Mouse (Mus musculus) G1E (cell line): Measurements from ENCODE around the gene Phc2. TPM values are rescaled to one million over a fixed set of nuclear protein-coding genes. Genes with fewer than 3 reads are reported as not detected.

ENCODE experiments used
- ATAC-seq: 2 replicates; pipeline ENCODE4 v1.8.0; 2016; ENCODE audit warnings: mild to moderate bottlenecking; ENCODE audit not compliant: insufficient number of reproducible peaks, poor library complexity, low FRiP score, severe bottlenecking; ENCODE audit errors: extremely low read depth
- DNase-seq: peaks from one replicate; pipeline ENCODE4 v3.0.0; 2012; ENCODE audit warnings: low spot score
- H3K27me3 ChIP-seq: 2 replicates; pipeline ENCODE4 v1.6.1; 2012; ENCODE audit warnings: mild to moderate bottlenecking, low read length, inconsistent platforms; ENCODE audit not compliant: insufficient read depth
- H3K36me3 ChIP-seq: replicated peaks from 2 replicates; pipeline ENCODE3; 2012; ENCODE audit warnings: mild to moderate bottlenecking, inconsistent platforms
- H3K4me1 ChIP-seq: 2 replicates; pipeline ENCODE4 v1.6.1; 2012; ENCODE audit warnings: low read depth, low read length, inconsistent platforms, mixed read lengths; ENCODE audit not compliant: insufficient read depth
- H3K4me3 ChIP-seq: 2 replicates; pipeline ENCODE4 v1.5.1; 2012; ENCODE audit warnings: low read depth, mild to moderate bottlenecking, inconsistent platforms, low read length, moderate library complexity, mixed read lengths
- H3K9me3 ChIP-seq: replicated peaks from 2 replicates; pipeline ENCODE4 v1.6.1; 2012; ENCODE audit warnings: inconsistent platforms
- CTCF ChIP-seq: IDR thresholded peaks from 2 replicates; pipeline ENCODE4 v1.5.1; 2012; ENCODE audit warnings: low read depth, low read length, inconsistent platforms, mixed read lengths
- GATA1 ChIP-seq: IDR thresholded peaks from 2 replicates; pipeline ENCODE4 v1.6.1; 2012; ENCODE audit warnings: borderline replicate concordance, low read length, inconsistent platforms, mixed read lengths
- GATA2 ChIP-seq: IDR thresholded peaks from 2 replicates; pipeline ENCODE4 v1.6.1; 2012; ENCODE audit warnings: low read depth, low read length, inconsistent platforms, borderline replicate concordance
- POLR2AphosphoS5 ChIP-seq: IDR thresholded peaks from 2 replicates; pipeline ENCODE4 v1.6.1; 2012; ENCODE audit warnings: low read depth, low read length, inconsistent platforms; ENCODE audit not compliant: insufficient replicate concordance
- TAL1 ChIP-seq: conservative IDR thresholded peaks from 2 replicates; pipeline ENCODE4 v1.6.1; 2012; ENCODE audit warnings: low read depth, low read length, inconsistent platforms, mixed read lengths
- polyA plus RNA-seq: library from polyadenylated mRNA; stranded (reverse); fragments of >175 nt; gene quantifications from 2 replicates; pipeline ENCODE4 v1.2.3, GENCODE M21; 2012
- total RNA-seq, 2 experiments: library from RNA; stranded (forward) in 1 of 2; stranded (reverse) in 1 of 2; fragments of 200-1000 nt in 1 of 2; fragments of >200 nt in 1 of 2; fragmentation: Nextera tagmentation in 1 of 2; gene quantifications; 2 replicates each; pipeline ENCODE4 v1.2.3; 2014 to 2017

The Phc2 gene
- total and polyA plus RNA-seq, 3 experiments = 16.2 to 121 (median 58.8) TPM

DNA sequence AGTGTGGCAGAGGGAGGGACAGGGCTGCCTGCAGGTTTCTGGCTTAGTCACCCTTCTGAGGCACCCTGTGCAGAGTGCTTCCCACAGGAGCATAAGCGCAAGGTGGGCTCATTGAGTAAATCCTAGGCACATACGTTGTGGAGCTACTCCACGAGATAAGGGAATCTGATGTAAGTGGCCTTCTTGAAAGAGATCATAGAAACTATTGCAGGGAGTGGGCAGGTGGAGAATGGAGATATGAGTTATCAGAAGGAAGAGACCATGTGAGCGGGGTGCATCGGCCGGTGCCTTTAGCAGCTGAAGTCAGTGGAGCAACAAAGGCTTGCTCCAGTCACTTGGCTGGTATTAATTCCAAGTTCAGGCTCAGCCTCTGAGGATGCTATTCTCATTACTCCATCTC lies 105.5 kb downstream of the Phc2 start:
- peaks cover 8% of the 10 kb centered on the region for H3K9me3 ChIP-seq
- 0 out of 2 replicates have a peak, but pooled peaks have one; percentile 22 for TF ChIP-seq TAL1
- no peak for TF ChIP-seq GATA2
- peaks cover 17% of the 10 kb centered on the region for H3K27me3 ChIP-seq
- peaks cover 13% of the 10 kb centered on the region for H3K4me1 ChIP-seq
- peak; percentile 54 for ATAC-seq
- H3K36me3 ChIP-seq = peaks cover 10% of the 10 kb centered on the region
- no peak overlapping the region for H3K4me3 ChIP-seq
- DNase-seq = no peak

DNA sequence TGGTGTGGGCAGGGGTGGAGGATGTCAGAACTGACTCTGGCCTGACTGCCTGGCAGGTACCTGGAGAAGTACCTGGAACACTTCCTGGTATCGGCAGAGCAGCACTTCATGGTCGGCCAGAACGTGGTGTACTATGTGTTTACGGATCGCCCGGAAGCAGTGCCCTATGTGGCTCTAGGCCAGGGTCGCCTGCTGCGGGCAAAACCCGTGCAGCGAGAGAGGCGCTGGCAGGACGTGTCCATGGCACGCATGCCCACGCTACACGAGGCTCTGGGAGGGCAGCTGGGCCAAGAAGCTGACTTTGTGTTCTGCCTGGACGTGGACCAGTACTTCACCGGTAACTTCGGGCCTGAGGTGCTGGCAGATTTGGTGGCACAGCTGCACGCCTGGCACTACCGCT lies 112.4 kb downstream of the Phc2 start:
- Histone ChIP-seq H3K4me3 (0 out of 2 replicates have a peak overlapping the region, but pooled peaks have one; percentile 2), H3K36me3 (no peaks in the 10 kb centered on the region), H3K9me3 (peaks cover 8% of the 10 kb centered on the region), H3K27me3 (peaks cover 8% of the 10 kb centered on the region; the same call in 1 of the 2 replicates), H3K4me1 (no peaks in the 10 kb centered on the region)
- TF ChIP-seq POLR2AphosphoS5 (no peak), GATA1 (no peak), TAL1 (no peak), GATA2 (no peak), CTCF (no peak)
- DNase-seq = no peak
- no peak for ATAC-seq

DNA sequence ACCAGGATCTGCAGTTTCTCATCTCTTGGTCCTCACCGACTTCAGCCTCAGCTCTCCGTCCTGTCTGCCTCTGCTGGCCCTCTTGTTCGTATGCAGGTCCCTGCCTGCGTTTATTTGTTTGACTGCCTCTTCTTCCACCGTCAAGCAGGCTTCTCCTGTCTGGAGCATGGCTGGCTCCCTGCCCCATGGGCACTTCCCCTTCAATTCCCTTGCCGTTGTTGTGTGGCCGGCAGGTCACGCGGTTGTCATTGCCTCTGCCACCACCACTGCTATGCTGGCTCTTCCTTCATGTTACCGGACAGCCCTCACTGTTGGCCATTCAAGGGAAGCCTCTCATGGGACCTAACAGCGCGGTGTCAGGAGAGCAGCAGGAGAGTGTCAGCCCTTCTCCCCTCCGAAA lies 113.6 kb downstream of the Phc2 start:
- Histone ChIP-seq H3K9me3 (peaks cover 4% of the 10 kb centered on the region; the same call in 1 of the 2 replicates), H3K4me1 (no peaks in the 10 kb centered on the region), H3K36me3 (peaks cover 6% of the 10 kb centered on the region), H3K27me3 (peaks cover 8% of the 10 kb centered on the region; the same call in 1 of the 2 replicates), H3K4me3 (no peak overlapping the region)
- DNase-seq (no peak), ATAC-seq (no peak)
- no peak for TF ChIP-seq CTCF
- no peak for TF ChIP-seq GATA2
- no peak for TF ChIP-seq POLR2AphosphoS5
- no peak for TF ChIP-seq GATA1
- no peak for TF ChIP-seq TAL1

DNA sequence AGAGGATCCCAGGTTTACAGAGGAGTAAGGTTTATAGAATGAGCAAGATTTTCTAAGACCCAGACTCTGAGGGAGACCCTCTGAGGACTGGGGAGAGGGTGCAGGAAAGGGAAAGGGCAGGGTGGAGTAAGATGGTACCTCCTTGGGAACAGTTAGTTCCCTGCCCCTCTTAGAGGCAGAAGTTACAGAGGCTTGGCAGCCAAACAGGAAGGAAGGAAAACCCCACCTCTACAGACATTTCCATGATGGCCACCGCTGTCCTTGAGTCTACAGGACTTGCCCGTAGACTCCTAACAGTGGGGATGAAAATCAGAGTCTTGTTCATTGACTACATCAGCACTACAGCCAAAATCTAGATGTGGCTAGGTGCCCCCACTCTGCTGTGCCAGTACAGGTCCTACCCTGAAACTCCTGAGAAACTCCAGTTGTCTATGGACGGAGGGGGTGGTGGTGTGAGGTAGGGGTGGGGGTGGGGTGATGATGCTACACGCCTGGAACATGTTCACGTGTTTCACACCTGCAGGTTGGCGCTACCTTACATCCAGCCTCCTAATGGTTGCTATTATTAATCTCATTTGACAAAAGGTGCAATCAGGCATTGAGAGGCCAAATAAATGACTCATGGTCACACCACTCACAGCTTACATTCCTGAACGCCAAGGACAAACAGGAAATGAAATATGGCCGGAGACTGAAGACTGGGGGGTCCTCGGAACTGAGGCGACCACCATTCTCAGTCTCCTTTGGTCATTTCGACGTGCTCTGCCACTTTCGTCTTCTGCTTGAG lies 115.3 kb downstream of the Phc2 start:
- ATAC-seq = no peak
- Histone ChIP-seq H3K4me1 (no peaks in the 10 kb centered on the region), H3K4me3 (no peak overlapping the region), H3K9me3 (no peaks in the 10 kb centered on the region), H3K36me3 (peaks cover 20% of the 10 kb centered on the region), H3K27me3 (peaks cover 8% of the 10 kb centered on the region; the same call in 1 of the 2 replicates)
- no peak for DNase-seq
- TF ChIP-seq CTCF = no peak
- no peak for TF ChIP-seq POLR2AphosphoS5
- TF ChIP-seq GATA1 = no peak

DNA sequence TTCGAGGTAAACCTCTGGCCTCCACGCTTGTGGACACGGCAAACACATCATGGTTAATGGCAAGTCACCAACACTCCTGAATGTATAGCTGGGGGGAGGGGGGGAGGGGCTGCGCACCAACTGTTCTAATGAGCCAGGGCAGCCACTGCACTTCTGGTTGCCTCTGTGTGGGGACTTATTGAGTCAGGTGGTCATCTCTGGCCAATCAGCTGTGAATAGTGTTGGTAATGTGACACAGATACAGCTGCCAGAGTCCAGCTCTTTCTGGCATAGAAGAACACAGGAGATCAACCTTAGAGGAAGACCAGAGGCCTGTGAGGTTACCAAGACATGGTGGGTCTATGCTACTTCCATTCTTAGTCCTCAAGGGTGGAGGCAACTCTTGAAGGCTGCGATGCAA lies 116.2 kb downstream of the Phc2 start:
- ATAC-seq = no peak
- no peaks in the 10 kb centered on the region for H3K4me1 ChIP-seq
- H3K9me3 ChIP-seq = no peaks in the 10 kb centered on the region
- H3K4me3 ChIP-seq = no peak overlapping the region
- DNase-seq = no peak
- TF ChIP-seq TAL1 = no peak
- TF ChIP-seq CTCF = no peak
- TF ChIP-seq GATA2 = no peak
- TF ChIP-seq GATA1 = no peak
- TF ChIP-seq POLR2AphosphoS5 = no peak
- peaks cover 8% of the 10 kb centered on the region; the same call in 1 of the 2 replicates for H3K27me3 ChIP-seq
- H3K36me3 ChIP-seq = peaks cover 29% of the 10 kb centered on the region

DNA sequence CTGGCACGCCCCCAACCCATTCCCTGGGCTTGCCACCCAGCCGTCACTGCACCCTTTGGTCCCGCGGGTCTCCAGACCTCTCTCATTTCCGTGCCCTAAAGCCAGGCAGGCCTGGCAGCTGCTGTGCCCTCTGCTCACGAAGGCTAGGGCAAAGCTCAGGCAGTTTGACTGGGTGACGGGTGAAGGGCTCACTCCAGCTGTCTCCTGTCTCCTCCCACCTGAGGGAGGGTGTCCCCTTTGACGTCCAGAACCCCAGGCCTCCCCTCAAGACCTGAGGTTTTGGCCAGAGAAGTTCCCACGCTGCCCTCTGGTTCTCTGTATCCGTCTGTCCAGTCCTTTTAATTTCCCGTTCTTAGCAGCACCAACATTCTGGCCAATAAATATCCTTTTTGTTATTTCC lies 119.3 kb downstream of the Phc2 start:
- Histone ChIP-seq H3K4me3 (no peak overlapping the region; the same call in 1 of the 2 replicates), H3K4me1 (peaks cover 2% of the 10 kb centered on the region; the same call in 1 of the 2 replicates), H3K27me3 (no peaks in the 10 kb centered on the region), H3K36me3 (peaks cover 59% of the 10 kb centered on the region), H3K9me3 (no peaks in the 10 kb centered on the region)
- TF ChIP-seq GATA2 (no peak), POLR2AphosphoS5 (no peak), CTCF (no peak), GATA1 (no peak), TAL1 (no peak)
- DNase-seq = no peak
- ATAC-seq = no peak
